Mouse (Mus musculus) CD8-positive naive resting alpha-beta T cell, adult 2 months (primary cell): ENCODE measurements around the gene Phf23.
A peak's percentile ranks its signal among the peaks of the same experiment; 100 is the strongest.

Experiments used
- DNase-seq, 2 experiments: peaks; one replicate each; pipeline ENCODE4 v3.0.0; 2022; ENCODE audit warnings: low read depth in 2 of 2, low spot score in 2 of 2

The Phf23 gene

DNA sequence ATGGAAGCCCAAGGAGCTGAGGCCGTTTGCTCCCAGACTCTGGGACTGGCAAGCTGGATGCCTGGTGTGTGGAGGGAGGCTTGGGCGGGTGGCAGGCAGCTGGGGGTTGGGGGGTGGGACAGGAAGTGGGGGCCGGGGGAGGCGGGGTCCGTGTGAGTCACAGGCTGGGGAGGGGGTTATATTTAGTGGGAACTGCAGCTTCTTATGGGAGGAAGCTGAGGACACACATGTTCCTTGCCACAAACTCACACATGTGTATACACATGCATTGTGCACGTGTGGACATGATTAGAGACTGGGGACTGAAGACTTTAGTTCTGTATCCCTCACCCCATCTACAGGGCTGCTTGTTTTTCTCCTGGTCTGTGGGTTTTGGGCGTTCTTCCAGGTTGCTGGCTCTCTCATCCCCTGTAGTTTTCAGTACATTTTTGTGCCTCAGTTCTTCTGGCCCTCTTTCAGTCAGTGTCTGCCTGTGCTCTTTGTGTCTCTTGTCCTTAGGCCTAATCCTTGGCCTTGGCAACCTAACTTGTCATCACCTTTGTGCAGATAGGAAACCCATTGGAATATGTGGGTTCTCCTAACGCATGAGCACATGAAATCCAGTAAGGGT is 24.6 kb downstream of the Phf23 start:
- DNase-seq = no peak

DNA sequence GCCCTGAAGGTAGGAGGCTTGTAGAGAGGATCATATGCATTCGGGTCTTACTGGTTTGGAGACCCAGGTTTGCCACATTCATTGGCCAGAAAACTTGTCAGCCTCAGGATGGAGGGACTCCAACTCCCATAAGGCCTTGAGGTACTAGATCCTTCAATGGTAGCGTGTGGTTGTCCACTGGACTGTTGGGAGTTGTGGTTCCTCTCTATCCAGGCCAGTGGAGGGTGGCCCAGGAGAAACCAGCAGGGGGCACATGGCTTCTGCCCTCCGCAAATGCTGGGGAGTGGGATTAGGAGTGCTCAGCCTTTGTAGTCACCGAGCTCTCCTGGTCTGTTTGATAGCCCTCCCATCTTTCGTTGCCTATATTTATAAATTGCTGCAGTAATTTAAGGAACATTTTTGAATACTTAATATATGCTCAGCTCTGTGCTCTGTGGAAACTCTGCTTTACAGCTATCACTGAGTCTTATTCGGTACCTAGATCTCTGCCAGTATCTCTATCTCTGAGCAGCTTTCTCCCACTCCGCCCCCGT is 25.2 kb downstream of the Phf23 start:
- DNase-seq = peak; percentile 48 to 62

DNA sequence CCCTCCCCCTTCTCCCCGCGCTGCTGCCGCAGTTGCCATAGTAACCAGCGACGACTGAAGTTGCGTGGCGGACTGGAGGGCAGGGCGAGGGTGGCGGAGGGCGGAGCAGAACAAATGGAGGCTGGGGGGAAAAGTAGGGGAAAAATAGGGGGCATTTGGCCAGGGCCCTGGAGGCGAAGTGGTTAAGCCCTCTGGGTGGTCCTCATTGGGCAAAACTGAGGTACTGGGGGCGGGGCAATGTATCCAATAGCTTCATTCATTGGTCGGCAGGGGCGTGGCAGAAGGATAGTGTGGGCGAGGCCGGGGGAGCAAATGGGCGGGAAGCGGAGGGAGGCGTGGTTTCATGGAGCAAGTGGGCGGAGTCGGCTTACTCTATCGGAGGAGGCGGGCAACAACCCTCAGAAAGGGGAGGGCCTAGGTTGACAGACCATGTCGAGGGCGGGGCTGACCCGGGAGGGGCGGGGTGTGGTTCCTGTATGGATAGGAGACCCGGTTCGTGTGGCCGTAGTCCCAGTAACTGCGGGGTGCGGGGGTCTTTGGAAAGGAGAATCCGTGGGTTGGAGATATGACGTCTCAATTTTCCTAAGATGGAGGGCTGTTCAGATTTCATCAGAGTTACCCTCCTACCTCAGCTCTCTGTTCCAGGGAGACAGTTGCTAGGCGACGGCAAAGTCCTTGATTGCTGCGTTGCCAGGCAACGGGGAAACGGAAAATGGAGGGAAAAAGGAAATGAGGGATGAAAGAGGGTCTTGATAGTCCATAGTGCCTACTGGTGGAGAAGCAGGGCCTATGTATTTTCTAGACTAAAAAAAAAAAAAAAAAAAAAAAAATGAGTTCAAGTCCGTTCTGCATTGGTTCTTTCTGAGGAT is 25.9 kb downstream of the Phf23 start:
- DNase-seq = peak; percentile 83 to 93

DNA sequence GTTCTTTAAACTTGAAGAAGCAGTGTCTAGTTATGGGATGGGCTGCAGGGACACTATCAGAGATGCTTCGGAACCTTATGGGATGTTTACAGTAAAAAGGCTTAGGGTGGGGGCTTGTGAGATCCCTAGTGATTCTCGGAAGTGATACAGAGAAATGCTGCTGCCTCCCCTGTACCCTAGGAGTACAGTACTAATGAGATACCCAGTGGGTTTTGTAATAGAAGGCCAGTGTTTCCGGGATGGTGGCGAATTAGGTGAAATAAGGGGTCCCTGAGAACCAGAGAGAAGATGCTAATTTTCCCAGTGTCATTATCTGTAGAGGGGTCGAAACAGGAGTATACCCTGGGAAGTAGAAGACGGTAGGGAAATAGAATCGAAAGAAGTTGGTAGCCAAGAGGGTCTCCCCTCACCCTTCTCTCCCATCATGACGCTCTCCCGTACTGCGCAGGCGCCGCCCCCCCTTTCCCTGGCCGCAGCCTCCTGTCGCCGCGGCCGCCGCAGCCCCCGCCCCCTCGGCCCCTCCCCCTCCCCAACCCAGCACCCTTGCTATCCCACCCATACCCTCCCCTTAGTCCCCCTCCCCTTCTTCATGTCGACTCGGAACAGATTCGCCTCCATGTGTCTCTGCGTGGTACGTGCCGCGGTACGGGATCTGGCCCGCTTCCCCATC is 28.0 kb downstream of the Phf23 start:
- DNase-seq = no peak

DNA sequence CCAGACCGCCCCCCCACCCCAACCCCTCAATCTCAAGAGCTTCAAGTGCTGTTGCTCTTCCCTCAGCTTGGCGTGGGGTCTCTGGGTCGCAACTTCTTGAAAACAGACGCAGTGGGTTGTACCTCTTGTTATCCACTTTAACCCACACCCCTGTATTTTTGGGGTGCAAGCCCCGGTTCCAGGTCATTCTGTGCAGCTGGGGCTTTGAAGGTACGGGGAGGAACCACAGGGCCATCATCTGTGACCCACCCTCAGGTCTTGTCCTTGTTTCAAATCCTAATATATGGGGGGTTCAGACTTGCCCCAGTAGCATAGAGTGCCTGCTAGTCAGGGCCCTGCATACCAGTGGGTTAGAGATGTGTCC is 28.6 kb downstream of the Phf23 start:
- no peak for DNase-seq

DNA sequence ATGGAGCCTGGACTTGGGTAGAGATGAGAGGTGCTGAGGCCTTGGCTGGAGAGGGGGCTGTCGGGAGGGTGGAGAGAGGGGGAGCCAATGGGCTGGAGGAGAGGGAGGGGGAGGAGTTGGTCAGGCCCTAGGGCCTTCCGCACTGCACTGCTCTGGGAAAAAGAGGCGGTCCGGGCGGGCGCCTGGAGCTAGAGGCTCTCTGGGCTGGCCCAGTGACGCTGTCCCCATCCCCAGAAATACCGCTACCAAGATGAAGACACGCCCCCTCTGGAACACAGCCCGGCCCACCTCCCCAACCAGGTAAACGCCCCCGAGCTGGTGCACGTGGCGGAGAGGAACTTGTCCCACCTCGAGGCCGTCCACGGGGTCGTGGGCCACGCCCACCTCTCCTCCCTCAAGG is 31.1 kb downstream of the Phf23 start:
- DNase-seq = no peak

DNA sequence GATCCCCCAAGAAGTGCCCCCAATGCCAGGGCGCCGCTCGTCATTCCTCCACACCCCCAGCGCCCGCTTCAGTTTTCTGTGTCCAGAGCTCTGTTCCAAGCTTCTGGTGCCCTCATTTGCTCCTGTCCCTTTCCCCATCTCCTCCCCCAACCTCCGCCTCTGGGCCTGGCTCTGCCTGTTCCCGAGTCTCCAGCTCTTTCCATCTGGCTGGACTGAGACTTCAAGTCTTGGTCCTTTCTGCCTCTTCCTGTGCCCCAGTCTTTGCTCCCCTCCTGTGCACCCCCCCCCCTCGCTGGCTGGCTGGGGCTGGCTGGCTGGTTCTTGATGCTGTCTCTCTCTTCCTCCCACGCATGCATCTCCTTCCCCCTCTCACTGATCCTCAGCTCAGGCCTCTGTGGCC is 31.8 kb downstream of the Phf23 start:
- DNase-seq = no peak

DNA sequence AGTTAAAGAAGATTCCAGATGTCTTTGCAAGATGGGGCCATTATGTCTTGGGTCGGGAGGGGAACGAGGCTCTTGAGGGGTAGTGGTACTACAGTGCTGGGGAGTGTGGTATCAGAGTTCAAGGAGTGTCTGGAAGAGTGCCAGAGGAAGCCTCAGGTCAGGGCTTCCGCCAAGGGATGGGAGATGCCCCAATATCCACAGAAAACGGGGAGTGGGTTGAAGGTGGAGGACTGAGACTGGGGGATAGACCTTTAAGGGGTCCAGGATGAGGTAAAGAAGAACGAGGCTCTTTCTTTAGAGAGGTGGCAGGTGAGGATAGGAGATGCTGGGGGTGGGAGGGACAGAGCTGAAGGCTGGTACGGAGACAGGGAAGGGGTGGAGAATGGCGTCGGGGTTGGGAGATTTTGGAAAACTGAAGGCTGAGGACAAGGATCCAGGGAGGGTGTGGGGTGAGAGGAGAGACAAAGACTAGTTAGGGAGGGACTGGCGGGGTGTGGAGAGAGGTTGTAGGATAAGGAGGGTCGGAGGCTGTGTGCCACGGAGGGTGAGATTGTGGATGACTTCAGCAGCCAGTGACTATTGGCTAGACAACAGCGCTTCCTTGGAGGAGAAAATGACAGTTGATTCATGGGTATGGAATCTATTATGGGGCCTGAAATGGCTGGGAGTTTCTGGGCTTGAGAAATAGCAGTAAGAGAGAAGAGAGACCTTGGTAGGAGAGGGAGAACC is 33.0 kb downstream of the Phf23 start:
- no peak for DNase-seq

DNA sequence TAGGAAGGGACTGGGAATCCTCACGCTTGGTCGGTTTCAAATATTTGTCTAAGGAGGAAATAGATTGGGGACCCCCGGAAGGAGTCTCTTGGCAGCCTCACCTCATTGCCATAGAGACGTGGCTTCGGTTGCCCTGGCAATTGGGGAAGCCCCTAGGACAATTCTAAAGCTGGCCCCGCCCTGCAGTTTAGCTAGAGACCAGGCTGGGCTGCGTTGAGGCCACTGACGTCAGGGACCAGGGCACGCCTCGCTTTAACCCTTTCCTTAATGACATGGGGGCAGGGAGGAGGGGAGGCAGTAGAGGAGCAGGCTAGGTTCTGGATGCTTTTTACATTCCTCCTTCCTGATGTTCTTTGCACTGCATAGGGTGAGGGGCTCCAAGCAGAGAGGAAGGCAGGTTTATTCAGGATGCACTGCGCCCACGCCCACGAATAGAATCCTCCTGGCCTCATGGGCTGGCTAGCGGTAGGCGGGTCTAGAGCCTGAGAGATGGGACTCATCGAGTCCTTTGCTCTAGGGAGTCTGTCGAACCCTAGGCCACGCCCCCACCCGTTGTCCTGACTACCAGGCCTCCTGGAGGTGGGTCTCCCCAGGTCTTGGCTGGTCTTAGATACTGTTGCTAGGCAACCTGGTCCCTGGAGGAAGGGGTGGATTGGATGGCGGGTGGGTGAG is 33.7 kb downstream of the Phf23 start:
- DNase-seq = peak; percentile 75 to 85

DNA sequence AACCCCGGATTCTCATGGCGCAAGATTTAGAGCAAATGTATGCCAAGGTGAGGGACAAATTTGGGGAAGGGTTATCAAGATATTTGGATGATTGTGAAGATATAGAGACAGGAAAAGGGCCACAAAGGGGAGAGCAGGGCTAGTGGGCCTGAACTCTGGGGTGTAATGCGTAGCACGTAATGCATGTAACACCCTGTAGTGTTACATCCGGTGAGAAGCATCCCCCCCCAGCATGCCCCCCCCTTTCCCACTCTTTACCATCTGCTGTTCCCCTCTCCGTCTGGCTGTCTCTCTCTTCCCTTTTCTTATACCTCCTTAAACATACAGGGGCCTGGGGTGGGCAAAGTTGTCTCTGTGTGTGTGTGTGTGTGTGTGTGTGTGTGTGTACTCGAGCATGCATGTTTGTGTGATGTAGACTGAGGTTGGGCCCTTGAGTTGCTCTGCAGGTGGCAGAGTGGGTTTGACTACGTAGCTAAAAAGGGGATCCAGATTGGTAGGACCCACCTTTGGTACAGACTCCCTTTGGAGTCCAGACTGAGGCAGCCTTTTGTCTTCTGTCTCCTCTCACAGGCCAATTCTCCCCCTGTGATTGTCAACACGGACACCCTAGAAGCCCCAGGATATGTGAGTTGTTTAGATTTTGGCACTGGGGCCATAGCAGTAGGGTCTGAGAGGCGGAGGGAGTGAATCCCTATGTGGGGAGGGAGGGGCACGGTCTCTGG is 34.4 kb downstream of the Phf23 start:
- no peak for DNase-seq

DNA sequence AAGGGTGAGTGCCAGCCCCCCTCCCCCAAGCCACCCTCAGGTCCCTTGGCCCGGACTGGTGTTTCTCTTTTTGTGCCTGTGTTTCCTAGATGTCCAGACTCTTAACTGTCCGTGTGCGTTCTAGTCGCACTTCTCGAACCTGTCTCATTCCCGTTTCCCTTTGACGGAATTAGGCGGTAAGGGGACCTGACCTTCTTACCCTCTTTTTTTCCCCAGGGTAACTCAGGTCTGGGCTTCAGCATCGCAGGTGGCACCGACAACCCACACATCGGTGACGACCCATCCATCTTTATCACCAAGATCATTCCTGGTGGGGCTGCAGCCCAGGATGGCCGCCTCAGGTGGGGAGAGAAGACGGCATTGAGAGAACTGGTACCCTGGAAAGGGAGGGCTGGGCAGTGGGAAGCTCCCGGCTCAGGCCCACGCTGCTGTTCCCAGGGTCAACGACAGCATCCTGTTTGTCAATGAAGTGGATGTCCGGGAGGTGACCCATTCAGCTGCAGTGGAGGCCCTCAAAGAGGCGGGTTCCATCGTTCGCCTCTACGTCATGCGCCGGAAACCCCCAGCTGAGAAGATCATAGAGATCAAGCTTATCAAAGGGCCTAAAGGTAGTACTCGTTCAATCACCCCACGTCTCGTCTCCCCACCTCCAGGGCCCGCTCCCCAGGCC is 35.2 kb downstream of the Phf23 start:
- DNase-seq = no peak

DNA sequence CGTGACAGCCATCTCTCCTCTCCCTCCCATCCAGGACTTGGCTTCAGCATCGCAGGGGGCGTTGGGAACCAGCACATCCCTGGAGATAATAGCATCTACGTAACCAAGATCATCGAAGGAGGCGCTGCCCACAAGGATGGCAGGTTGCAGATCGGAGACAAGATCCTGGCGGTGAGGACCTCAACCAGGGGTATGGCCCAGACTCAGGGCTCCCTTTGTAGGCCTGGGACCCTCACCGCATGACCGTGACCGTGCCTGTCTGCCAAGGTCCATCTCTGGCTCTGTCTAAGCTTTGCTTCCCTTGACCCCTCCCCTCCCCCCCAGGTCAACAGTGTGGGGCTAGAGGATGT is 35.7 kb downstream of the Phf23 start:
- DNase-seq = no peak

DNA sequence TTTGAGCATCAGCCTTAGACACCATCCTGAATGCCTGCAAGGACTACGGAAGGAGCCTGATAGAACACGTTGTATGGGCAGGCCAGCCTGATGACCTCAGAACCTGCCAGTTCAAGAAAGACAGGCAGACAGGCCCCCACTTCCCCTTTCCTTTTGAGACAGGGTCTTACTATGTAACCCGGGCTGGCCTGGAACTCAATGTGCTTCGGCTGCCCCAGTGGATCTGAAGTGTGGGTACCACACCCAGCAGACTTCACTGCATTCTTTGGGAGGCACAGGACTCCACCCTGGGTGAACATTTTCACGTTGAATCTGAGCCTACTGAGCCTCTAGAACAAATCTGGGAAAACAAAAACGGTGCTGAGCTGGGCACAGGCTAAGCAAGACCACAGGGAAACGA is 42.6 kb downstream of the Phf23 start:
- DNase-seq = no peak

DNA sequence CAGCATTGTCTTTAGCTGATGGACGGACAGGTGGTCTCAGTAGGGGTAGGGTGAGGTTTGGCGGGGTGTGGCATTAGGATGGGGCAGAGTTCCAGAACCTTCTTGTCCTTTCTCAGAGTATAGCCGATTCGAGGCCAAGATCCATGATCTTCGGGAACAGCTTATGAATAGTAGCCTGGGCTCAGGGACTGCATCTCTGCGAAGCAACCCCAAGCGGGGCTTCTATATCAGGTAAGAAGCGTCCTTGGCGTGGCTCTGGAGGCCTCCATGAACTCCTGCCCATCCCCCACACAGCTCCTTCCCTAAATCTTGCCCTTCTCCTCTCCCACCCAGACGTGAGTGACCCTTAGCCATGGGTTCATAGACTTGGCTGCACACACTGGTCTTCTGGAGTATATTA is 44.1 kb downstream of the Phf23 start:
- no peak for DNase-seq

DNA sequence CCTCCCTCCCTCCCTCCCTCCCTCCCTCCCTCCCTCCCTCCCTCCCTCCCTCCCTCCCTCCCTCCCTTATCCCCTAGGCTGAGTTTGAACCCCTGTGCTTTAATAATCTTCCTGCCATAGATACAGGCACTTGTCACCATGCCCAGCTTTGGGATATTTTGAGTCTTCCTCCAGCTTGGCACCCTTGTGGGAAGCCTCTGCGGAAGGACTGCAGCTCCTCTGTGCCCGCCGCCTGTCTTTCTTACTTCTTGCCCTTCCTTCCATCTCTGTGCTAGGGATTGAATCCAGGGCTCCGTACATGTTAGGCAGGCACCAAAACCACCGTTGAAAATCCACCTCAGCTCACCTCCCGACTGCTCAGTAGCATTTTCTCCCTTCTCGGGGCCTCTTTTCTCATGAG is 44.6 kb downstream of the Phf23 start:
- no peak for DNase-seq

DNA sequence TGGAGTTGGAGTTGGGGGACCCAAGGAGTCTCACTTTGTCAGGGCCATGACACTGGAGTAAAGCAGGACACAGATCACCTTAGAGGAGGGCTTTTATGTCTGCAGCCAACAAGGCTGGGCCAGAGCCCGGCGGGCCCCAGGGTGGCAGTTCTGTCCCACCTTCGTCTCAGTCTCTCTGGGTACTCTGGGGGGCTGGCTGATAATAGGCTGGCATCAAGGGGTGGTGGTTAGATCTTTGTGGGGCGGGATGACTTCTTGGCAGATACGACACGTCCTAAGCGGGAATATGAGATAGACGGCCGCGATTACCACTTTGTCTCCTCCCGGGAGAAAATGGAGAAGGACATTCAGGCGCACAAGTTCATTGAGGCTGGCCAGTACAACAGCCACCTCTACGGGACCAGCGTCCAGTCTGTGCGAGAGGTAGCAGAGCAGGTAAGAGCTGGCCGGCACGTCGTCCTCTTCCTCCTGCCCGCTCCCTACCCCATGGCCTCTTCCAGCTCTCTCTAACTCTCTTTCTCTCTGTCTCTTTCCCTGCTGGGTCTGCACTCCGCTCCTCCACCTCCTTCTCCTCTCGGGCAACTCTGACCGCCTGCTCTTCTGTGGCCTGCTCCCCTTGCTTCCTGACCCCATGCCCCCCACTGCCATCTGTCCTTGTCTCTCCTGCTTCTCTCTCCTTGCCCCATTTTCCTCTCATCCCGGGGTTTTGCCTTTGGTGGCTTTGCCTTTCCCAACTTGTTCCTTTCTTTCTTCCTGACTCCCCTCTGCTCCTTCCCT is 46.9 kb downstream of the Phf23 start:
- DNase-seq = no peak

DNA sequence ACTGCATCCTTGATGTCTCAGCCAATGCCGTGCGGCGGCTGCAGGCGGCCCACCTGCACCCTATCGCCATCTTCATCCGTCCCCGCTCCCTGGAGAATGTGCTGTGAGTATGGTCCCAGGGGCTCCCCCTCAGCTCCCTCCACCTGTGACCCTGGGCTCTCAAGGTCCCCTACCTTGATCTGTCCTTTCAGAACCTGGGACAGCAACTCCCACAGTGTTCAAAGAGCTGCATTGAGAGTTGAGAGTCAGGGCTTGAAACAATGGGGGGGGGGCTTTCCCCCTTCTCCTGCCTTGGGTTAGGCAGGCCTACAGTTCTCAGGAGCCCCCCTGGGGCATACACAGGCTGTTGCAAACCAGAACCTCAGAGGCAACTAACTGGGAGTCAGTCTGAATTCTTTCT is 48.1 kb downstream of the Phf23 start:
- no peak for DNase-seq

DNA sequence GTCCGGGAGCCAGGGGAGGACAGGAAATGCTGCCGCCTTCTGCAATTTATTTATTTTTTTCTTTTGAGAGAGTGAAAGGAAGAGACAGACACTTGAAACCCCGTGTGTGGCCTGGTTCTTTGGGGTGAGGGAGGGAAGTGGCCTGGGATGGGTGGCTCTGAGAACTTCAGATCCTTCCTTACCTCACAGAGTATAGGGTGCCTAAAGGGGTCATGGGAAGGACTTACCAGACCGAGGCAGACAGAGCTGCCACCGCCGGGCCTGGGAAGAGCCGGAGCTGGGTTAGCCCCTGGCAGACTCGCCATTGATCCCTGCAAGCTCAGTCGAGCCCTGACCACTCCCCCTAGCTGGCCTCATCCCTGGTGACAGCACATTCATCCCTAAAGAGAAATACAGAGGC is 49.9 kb downstream of the Phf23 start:
- DNase-seq = no peak

DNA sequence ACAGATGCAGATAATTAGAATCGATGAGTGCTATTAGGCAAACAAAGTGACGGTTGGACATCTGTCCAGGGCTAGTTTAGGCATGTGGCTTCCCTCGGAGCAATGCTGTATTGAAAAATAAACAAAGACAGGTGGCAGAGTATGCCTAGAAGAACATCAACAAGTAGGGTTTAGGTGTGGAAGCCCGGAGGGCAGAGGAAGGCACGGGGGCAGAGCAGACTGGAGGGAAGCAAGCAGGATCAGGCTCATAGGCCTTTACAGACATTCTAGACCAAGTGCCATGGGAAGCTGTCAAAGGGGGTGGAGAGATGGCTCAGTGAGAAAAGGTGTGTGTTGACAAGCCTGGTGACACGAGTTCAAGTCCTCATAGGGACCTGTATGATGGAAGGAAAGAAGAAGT is 53.8 kb downstream of the Phf23 start:
- DNase-seq = no peak
